Comparison of ENCODE assay signal across 26 mouse cellular contexts in genomic region chr6:143668551-143668950, GRCm38 (mm10).
"Had no signal": no experiment of that assay in that cellular context is flagged by ENCODE, and none has a peak within 500 bp of the region (broad histone marks: within the 10 kb centered on the region; RNA-seq: fewer than 3 reads in every experiment).

No protein-coding gene starts in this region.

- H3K36me3 ChIP-seq: embryonic facial prominence, embryonic 10.5 days; embryonic facial prominence, embryonic 12.5 days; embryonic facial prominence, embryonic 13.5 days; embryonic facial prominence, embryonic 15.5 days; forebrain, embryonic 10.5 days; forebrain, embryonic 12.5 days; forebrain, embryonic 15.5 days had no signal

- ATAC-seq: forebrain, embryonic 13.5 days; forebrain, embryonic 14.5 days; forebrain, embryonic 15.5 days; forebrain, embryonic 16.5 days; forebrain, postnatal 0 days had no signal

- H3K4me3 ChIP-seq: embryonic facial prominence, embryonic 10.5 days; embryonic facial prominence, embryonic 12.5 days; embryonic facial prominence, embryonic 13.5 days; embryonic facial prominence, embryonic 15.5 days; erythroblast, embryonic 14.5 days; forebrain, embryonic 10.5 days; forebrain, embryonic 12.5 days; forebrain, embryonic 13.5 days; forebrain, embryonic 15.5 days; gastrocnemius, adult 2 months; heart, adult 2 months had no signal

- DNase-seq: cerebellum, adult 8-10 months; cerebellum, adult 9-10 months; cerebellum, adult 9-11 months; cerebellum, postnatal 10 days; cerebellum, postnatal 14 days; cerebellum, postnatal 25 days; cerebellum, postnatal 36 days; embryo, embryonic 11 days; forebrain, postnatal 0 days; gastrocnemius, adult 2 months; gastrocnemius, postnatal 14 days; gastrocnemius, postnatal 25 days; gastrocnemius, postnatal 36 days; heart, adult 18-20 months; heart, adult 2 months had no signal

- H3K4me2 ChIP-seq: embryonic facial prominence, embryonic 12.5 days; embryonic facial prominence, embryonic 13.5 days; embryonic facial prominence, embryonic 15.5 days; forebrain, embryonic 12.5 days; forebrain, embryonic 13.5 days; forebrain, embryonic 15.5 days had no signal

- H3K27ac ChIP-seq: embryonic facial prominence, embryonic 10.5 days; embryonic facial prominence, embryonic 12.5 days; embryonic facial prominence, embryonic 13.5 days; embryonic facial prominence, embryonic 15.5 days; forebrain, embryonic 10.5 days; forebrain, embryonic 12.5 days; forebrain, embryonic 13.5 days; forebrain, embryonic 15.5 days; gastrocnemius, adult 2 months; heart, adult 2 months had no signal

- H3K27me3 ChIP-seq: embryonic facial prominence, embryonic 12.5 days; embryonic facial prominence, embryonic 13.5 days; embryonic facial prominence, embryonic 15.5 days; forebrain, embryonic 12.5 days; forebrain, embryonic 13.5 days; forebrain, embryonic 15.5 days had no signal

- H3K9ac ChIP-seq: embryonic facial prominence, embryonic 12.5 days; embryonic facial prominence, embryonic 13.5 days; embryonic facial prominence, embryonic 15.5 days; forebrain, embryonic 12.5 days; forebrain, embryonic 13.5 days; forebrain, embryonic 15.5 days; forebrain, postnatal 0 days had no signal

- H3K9me3 ChIP-seq: embryonic facial prominence, embryonic 10.5 days; embryonic facial prominence, embryonic 12.5 days; embryonic facial prominence, embryonic 15.5 days; forebrain, embryonic 10.5 days; forebrain, embryonic 15.5 days had no signal

- H3K4me1 ChIP-seq: embryonic facial prominence, embryonic 10.5 days; embryonic facial prominence, embryonic 12.5 days; embryonic facial prominence, embryonic 15.5 days; forebrain, embryonic 10.5 days; forebrain, embryonic 12.5 days; forebrain, embryonic 13.5 days; forebrain, embryonic 15.5 days had no signal
